Mouse (Mus musculus) midbrain, embryonic 12.5 days (tissue): ENCODE results near the gene Gm10570. TPM values are rescaled to one million over a fixed set of nuclear protein-coding genes. Genes with fewer than 3 reads are reported as not detected.

Experiments used
- ATAC-seq: fragments of 200-750 bp; cut with Nextera tagmentation; 2 replicates; pipeline ENCODE4 v1.8.0; 2017; ENCODE audit warnings: low read depth, moderate TSS enrichment, moderate library complexity; ENCODE audit not compliant: low FRiP score
- H3K27ac ChIP-seq: fragments of 300-500 bp; sonication (generic); replicated peaks from 2 replicates; pipeline ENCODE4 v1.5.1; 2016; ENCODE audit warnings: mild to moderate bottlenecking
- H3K27me3 ChIP-seq: fragments of 300-500 bp; sonication (generic); 2 replicates; pipeline ENCODE4 v1.6.1; 2016; ENCODE audit warnings: mild to moderate bottlenecking
- H3K36me3 ChIP-seq: fragments of 300-500 bp; sonication (generic); 2 replicates; pipeline ENCODE4 v1.6.1; 2016
- H3K4me1 ChIP-seq: fragments of 300-500 bp; sonication (generic); 2 replicates; pipeline ENCODE4 v1.6.1; 2016
- H3K4me2 ChIP-seq: fragments of 300-500 bp; sonication (generic); replicated peaks from 2 replicates; pipeline ENCODE4 v1.6.1; 2016; ENCODE audit warnings: mild to moderate bottlenecking, moderate library complexity
- H3K4me3 ChIP-seq: fragments of 300-500 bp; sonication (generic); 2 replicates; pipeline ENCODE4 v1.5.1; 2016; ENCODE audit warnings: mild to moderate bottlenecking
- H3K9ac ChIP-seq: fragments of 300-500 bp; sonication (generic); replicated peaks from 2 replicates; pipeline ENCODE4 v1.6.1; 2016; ENCODE audit warnings: mild to moderate bottlenecking, moderate library complexity
- H3K9me3 ChIP-seq: fragments of 300-500 bp; sonication (generic); 2 replicates; pipeline ENCODE4 v1.6.1; 2016; ENCODE audit warnings: mild to moderate bottlenecking
- WGBS: fragments of 180-500 bp; shearing (Covaris S2); methylation state at CpG from one replicate; pipeline ENCODE4 v1.1.7; 2016; 5-methylcytosine and 5-hydroxymethylcytosine counted together
- polyA plus RNA-seq: library from polyadenylated mRNA; unstranded; fragments of >200 nt; fragmentation: Nextera tagmentation; extraction: Ambion mirVana; gene quantifications from 2 replicates; pipeline ENCODE4 v1.2.1, GENCODE M21; 2016

The Gm10570 gene
- polyA plus RNA-seq, 1 experiment from 2014 or later: not detected

GRCm38 (mm10) chr4:130266601-130267000 lies 41.9 kb downstream of the Gm10570 start:
- H3K9ac ChIP-seq: no peak overlapping the region
- no peaks in the 10 kb centered on the region; the same call in 1 of the 2 replicates for H3K9me3 ChIP-seq
- no peak for ATAC-seq
- H3K4me2 ChIP-seq: no peak overlapping the region
- no peak overlapping the region for H3K4me3 ChIP-seq
- peaks cover 31% of the 10 kb centered on the region for H3K4me1 ChIP-seq
- peaks cover 15% of the 10 kb centered on the region; the same call in 1 of the 2 replicates for H3K27me3 ChIP-seq
- 47% methylated on average over 9 of the region's 9 CpGs for WGBS
- peaks cover 27% of the 10 kb centered on the region for H3K36me3 ChIP-seq
- H3K27ac ChIP-seq: no peak overlapping the region

GRCm38 (mm10) chr4:130264698-130265349 lies 43.6 kb downstream of the Gm10570 start:
- Histone ChIP-seq H3K9me3 (no peaks in the 10 kb centered on the region; the same call in 1 of the 2 replicates), H3K4me3 (no peak overlapping the region), H3K4me1 (peaks cover 30% of the 10 kb centered on the region), H3K27ac (no peak overlapping the region), H3K4me2 (peak overlapping the region; percentile 2; the same call in 1 of the 2 replicates), H3K9ac (no peak overlapping the region), H3K36me3 (peaks cover 41% of the 10 kb centered on the region), H3K27me3 (peaks cover 15% of the 10 kb centered on the region; the same call in 1 of the 2 replicates)
- ATAC-seq: 0 out of 2 replicates have a peak, but pooled peaks have one; percentile 34
- 26% methylated on average over 24 of the region's 24 CpGs for WGBS

GRCm38 (mm10) chr4:130264131-130264530 lies 44.3 kb downstream of the Gm10570 start:
- whole genome bisulfite sequencing: 19% methylated on average over 11 of the region's 11 CpGs
- ATAC-seq: no peak

GRCm38 (mm10) chr4:130260406-130260805 lies 48.1 kb downstream of the Gm10570 start:
- Histone ChIP-seq H3K27ac (no peak overlapping the region), H3K9me3 (no peaks in the 10 kb centered on the region; the same call in 1 of the 2 replicates), H3K4me3 (no peak overlapping the region), H3K9ac (no peak overlapping the region), H3K36me3 (peaks cover 82% of the 10 kb centered on the region), H3K4me1 (peaks cover 15% of the 10 kb centered on the region), H3K27me3 (peaks cover 17% of the 10 kb centered on the region; the same call in 1 of the 2 replicates), H3K4me2 (no peak overlapping the region)
- no peak for ATAC-seq
- 33% methylated on average over 5 of the region's 5 CpGs for WGBS

More at GRCm38 (mm10) chr4:130264131-130264530, 44.3 kb downstream of the Gm10570 start:
- H3K27me3 ChIP-seq: peaks cover 15% of the 10 kb centered on the region; the same call in 1 of the 2 replicates
- H3K4me1 ChIP-seq: peaks cover 30% of the 10 kb centered on the region
- H3K27ac ChIP-seq: no peak overlapping the region
- no peak overlapping the region for H3K9ac ChIP-seq
- peaks cover 48% of the 10 kb centered on the region for H3K36me3 ChIP-seq
- H3K9me3 ChIP-seq: no peaks in the 10 kb centered on the region; the same call in 1 of the 2 replicates
- H3K4me2 ChIP-seq: peak overlapping the region; percentile 2; the same call in 1 of the 2 replicates
- no peak overlapping the region for H3K4me3 ChIP-seq

Other genes starting within 250 kb of the Gm10570 start
- 65.3 and 68.4 TPM in 2 replicates for gene Pef1, start 206.1 kb downstream of the Gm10570 start, polyA plus RNA-seq
- 0.47 and 0.48 TPM in 2 replicates for gene Hcrtr1, start 169.3 kb downstream of the Gm10570 start, polyA plus RNA-seq
- 4.8 and 7.9 TPM in 2 replicates for gene Tinagl1, start 133.6 kb downstream of the Gm10570 start, polyA plus RNA-seq
- not detected in 2 replicates for gene Gm853, start 86.3 kb downstream of the Gm10570 start, polyA plus RNA-seq
- gene Serinc2, start 29.5 kb downstream of the Gm10570 start, polyA plus RNA-seq: 62.3 and 66.3 TPM in 2 replicates
- gene Fabp3, start 79 bp downstream of the Gm10570 start, polyA plus RNA-seq: 28.9 and 31.8 TPM in 2 replicates
- 70.4 and 71.7 TPM in 2 replicates for gene Zcchc17, start 51.3 kb upstream of the Gm10570 start, polyA plus RNA-seq
- gene Snrnp40, start 51.5 kb upstream of the Gm10570 start, polyA plus RNA-seq: 182 and 183 TPM in 2 replicates